Comparison of ENCODE assay signal across 8 mouse cellular contexts in the genomic region with DNA sequence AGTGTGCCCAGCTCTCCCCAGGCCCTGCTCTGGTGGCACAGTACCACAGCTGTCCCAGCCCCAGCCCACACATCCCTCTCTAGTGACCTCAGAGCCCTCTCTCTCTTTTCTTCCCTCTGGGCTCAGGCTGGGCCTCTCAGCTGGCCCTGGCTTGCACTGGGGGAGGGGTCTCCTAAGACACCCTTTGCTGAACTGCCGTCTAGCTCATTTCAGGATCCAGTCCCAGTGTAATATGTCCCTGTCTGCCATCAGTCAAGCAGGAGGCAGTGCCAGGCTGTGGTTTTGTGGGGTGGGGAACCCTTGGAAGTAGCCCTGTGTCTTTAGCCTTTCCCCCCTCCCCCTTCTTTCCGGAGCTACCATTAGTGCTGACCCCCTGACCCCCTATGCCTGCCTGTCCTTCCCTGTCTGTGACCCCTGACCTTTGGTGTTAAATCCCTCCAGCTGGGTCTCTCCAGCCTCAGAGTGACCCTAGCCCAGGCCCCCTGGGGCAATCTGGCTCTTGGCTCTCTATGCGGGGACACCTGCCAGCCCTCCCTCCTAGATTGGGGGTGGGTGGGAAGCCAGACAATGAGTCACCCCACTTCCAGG. TPM values are rescaled to one million over a fixed set of nuclear protein-coding genes. Genes with fewer than 3 reads are reported as not detected.
DNase-seq lines count a peak whose midpoint lies in the region; ATAC-seq and TF ChIP-seq lines count a peak whose summit lies in the region.

No protein-coding gene starts in this region.

- no peaks in the 10 kb centered on the region for H3K79me2 ChIP-seq in heart, adult 2 months (replicated peaks; ENCODE audit: control insufficient read depth, insufficient read depth, low read length)

- TF ChIP-seq EP300 in heart, adult 2 months (IDR thresholded peaks at IDR 0.05; ENCODE audit: insufficient read depth, low read depth, low read length), result no peak

- H3K9me3 ChIP-seq in hindbrain, embryonic 16.5 days (ENCODE audit: control insufficient read depth, low read length), result no peaks in the 10 kb centered on the region
- H3K9me3 ChIP-seq in midbrain, embryonic 15.5 days, result no peaks in the 10 kb centered on the region

- H3K27me3 ChIP-seq in heart, adult 2 months (ENCODE audit: control insufficient read depth, insufficient read depth, low read length), result no peaks in the 10 kb centered on the region
- no peaks in the 10 kb centered on the region for H3K27me3 ChIP-seq in hindbrain, embryonic 16.5 days (replicated peaks; ENCODE audit: control insufficient read depth, insufficient read depth, low read length)
- no peaks in the 10 kb centered on the region for H3K27me3 ChIP-seq in midbrain, embryonic 15.5 days (replicated peaks)

- WGBS in heart, adult 2 months, result 50% methylated on average over 3 of the region's 3 CpGs
- 11% methylated on average over 3 of the region's 3 CpGs for WGBS in hindbrain, embryonic 16.5 days
- 9% methylated on average over 3 of the region's 3 CpGs for WGBS in midbrain, embryonic 15.5 days

- peak overlapping the region; percentile 88 for H3K9ac ChIP-seq in heart, adult 2 months (ENCODE audit: low read depth, low read length)
- H3K9ac ChIP-seq in hindbrain, embryonic 16.5 days (ENCODE audit: low read depth, low read length), result peak overlapping the region; percentile 96
- H3K9ac ChIP-seq in midbrain, embryonic 15.5 days, result peak overlapping the region; percentile 88

- intact Hi-C loops in heart, adult 2 months (cut with DNase I), result no loop called here

- no peaks in the 10 kb centered on the region; the same call in 1 of the 2 replicates for H3K36me3 ChIP-seq in heart, adult 2 months (ENCODE audit: control insufficient read depth, insufficient read depth, low read length)
- no peaks in the 10 kb centered on the region for H3K36me3 ChIP-seq in hindbrain, embryonic 16.5 days (ENCODE audit: control insufficient read depth, insufficient read depth, low read length)
- H3K36me3 ChIP-seq in midbrain, embryonic 15.5 days (replicated peaks), result no peaks in the 10 kb centered on the region

- peak overlapping the region; percentile 84 for H3K27ac ChIP-seq in heart, adult 2 months
- H3K27ac ChIP-seq in hindbrain, embryonic 16.5 days (ENCODE audit: low read depth, low read length), result peak overlapping the region; percentile 68
- H3K27ac ChIP-seq in midbrain, embryonic 15.5 days, result peak overlapping the region; percentile 93

- peak overlapping the region; percentile 94 for H3K4me2 ChIP-seq in hindbrain, embryonic 16.5 days (ENCODE audit: low read length)
- H3K4me2 ChIP-seq in midbrain, embryonic 15.5 days, result peak overlapping the region; percentile 91

- peak; percentile 5; the same call in 1 of the 2 replicates for ATAC-seq in hindbrain, embryonic 16.5 days
- ATAC-seq in midbrain, embryonic 15.5 days (replicated peaks), result no peak
- ATAC-seq in CD4-positive, CD25-positive, alpha-beta regulatory T cell, adult 4 months, result no peak

- peak overlapping the region; percentile 75; the same call in 1 of the 2 replicates for H3K4me3 ChIP-seq in heart, adult 2 months
- H3K4me3 ChIP-seq in hindbrain, embryonic 16.5 days (ENCODE audit: low read length), result peak overlapping the region; percentile 88
- H3K4me3 ChIP-seq in midbrain, embryonic 15.5 days, result peak overlapping the region; percentile 88

- peak in 1 of 2 experiments; percentile 41 for DNase-seq in heart, adult 2 months
- DNase-seq in heart, adult 8-10 months (ENCODE audit: low spot score), result no peak
- DNase-seq in embryo, embryonic 10 days (ENCODE audit: low spot score), result peak; percentile 91
- DNase-seq in right cerebral cortex, postnatal 4 days, result no peak
- no peak for DNase-seq in natural killer cell, adult 2 months (ENCODE audit: low spot score in 2 of 2)

- TF ChIP-seq POLR2A in heart, adult 2 months (IDR thresholded peaks at IDR 0.05; ENCODE audit: insufficient read depth, low read depth, low read length), result no peak

- H3K4me1 ChIP-seq in heart, adult 2 months (ENCODE audit: control insufficient read depth, insufficient read depth, low read length), result peaks cover 2% of the 10 kb centered on the region
- peaks cover 58% of the 10 kb centered on the region for H3K4me1 ChIP-seq in hindbrain, embryonic 16.5 days (ENCODE audit: control insufficient read depth, insufficient read depth, low read depth, low read length)
- H3K4me1 ChIP-seq in midbrain, embryonic 15.5 days, result peaks cover 70% of the 10 kb centered on the region

- no peak for TF ChIP-seq CTCF in heart, adult 2 months (IDR thresholded peaks at IDR 0.05)

RNA-seq across cellular contexts. Expression of a gene that starts 1.7 kb away (rescaled TPM):
- total RNA-seq in heart, adult 2 months (2021), result 10 to 100 TPM; 10.0 to 11.1 TPM
- 17.3 and 23.8 TPM in 2 replicates for polyA plus RNA-seq in heart, adult 2 months (2012; rRNA removed)
- total RNA-seq in heart, adult 8-10 months (2022), result 10 to 100 TPM in 2 of 4 experiments, 1 to 10 TPM in 2; 7.3 to 13.5 (median 9.5) TPM
- polyA plus RNA-seq in hindbrain, embryonic 16.5 days (2015; fragmentation: Nextera tagmentation; extraction: Ambion mirVana), result 13.0 and 14.2 TPM in 2 replicates
- polyA plus RNA-seq in midbrain, embryonic 15.5 days (2015; fragmentation: Nextera tagmentation; extraction: Ambion mirVana), result 12.3 and 17.3 TPM in 2 replicates
- under 1 TPM in 1 of 2 experiments, not detected in 1; 0.73 TPM for polyA plus RNA-seq in CD4-positive, CD25-positive, alpha-beta regulatory T cell, adult 4 months (2017; shearing (Covaris generic))

RNA-seq across cellular contexts. Expression of a gene that starts 28.6 kb away (rescaled TPM):
- 100 to 1,000 TPM; 119 to 165 TPM for total RNA-seq in heart, adult 2 months (2021)
- 36.3 and 39.4 TPM in 2 replicates for polyA plus RNA-seq in heart, adult 2 months (2012; rRNA removed)
- total RNA-seq in heart, adult 8-10 months (2022), result 100 to 1,000 TPM; 145 to 188 (median 160) TPM
- 139 and 150 TPM in 2 replicates for polyA plus RNA-seq in hindbrain, embryonic 16.5 days (2015; fragmentation: Nextera tagmentation; extraction: Ambion mirVana)
- 139 and 154 TPM in 2 replicates for polyA plus RNA-seq in midbrain, embryonic 15.5 days (2015; fragmentation: Nextera tagmentation; extraction: Ambion mirVana)
- polyA plus RNA-seq in CD4-positive, CD25-positive, alpha-beta regulatory T cell, adult 4 months (2017; shearing (Covaris generic)), result 10 to 100 TPM; 35.7 TPM

RNA-seq across cellular contexts. Expression of a gene that starts 36.6 kb away (rescaled TPM):
- 1 to 10 TPM; 3.2 to 3.4 TPM for total RNA-seq in heart, adult 2 months (2021)
- polyA plus RNA-seq in heart, adult 2 months (2012; rRNA removed), result 2.4 and 2.9 TPM in 2 replicates
- 1 to 10 TPM; 2.8 to 6.2 (median 3.6) TPM for total RNA-seq in heart, adult 8-10 months (2022)
- polyA plus RNA-seq in hindbrain, embryonic 16.5 days (2015; fragmentation: Nextera tagmentation; extraction: Ambion mirVana), result 8.5 and 10.6 TPM in 2 replicates
- polyA plus RNA-seq in midbrain, embryonic 15.5 days (2015; fragmentation: Nextera tagmentation; extraction: Ambion mirVana), result 8.1 and 8.4 TPM in 2 replicates
- 1 to 10 TPM; 6.5 to 7.3 TPM for polyA plus RNA-seq in CD4-positive, CD25-positive, alpha-beta regulatory T cell, adult 4 months (2017; shearing (Covaris generic))

RNA-seq across cellular contexts. Expression of a gene that starts 43.5 kb away (rescaled TPM):
- total RNA-seq in heart, adult 2 months (2021), result 10 to 100 TPM in 1 of 2 experiments, 1 to 10 TPM in 1; 9.2 to 10.5 TPM
- 23.9 and 24.2 TPM in 2 replicates for polyA plus RNA-seq in heart, adult 2 months (2012; rRNA removed)
- total RNA-seq in heart, adult 8-10 months (2022), result 1 to 10 TPM; 6.9 to 9.3 (median 8.1) TPM
- 6.0 and 7.0 TPM in 2 replicates for polyA plus RNA-seq in hindbrain, embryonic 16.5 days (2015; fragmentation: Nextera tagmentation; extraction: Ambion mirVana)
- polyA plus RNA-seq in midbrain, embryonic 15.5 days (2015; fragmentation: Nextera tagmentation; extraction: Ambion mirVana), result 5.2 and 5.8 TPM in 2 replicates
- polyA plus RNA-seq in CD4-positive, CD25-positive, alpha-beta regulatory T cell, adult 4 months (2017; shearing (Covaris generic)), result 1 to 10 TPM; 2.2 to 2.9 TPM

RNA-seq across cellular contexts. Expression of a gene that starts 43.6 kb away (rescaled TPM):
- 100 to 1,000 TPM; 138 to 150 TPM for total RNA-seq in heart, adult 2 months (2021)
- 80.8 and 104 TPM in 2 replicates for polyA plus RNA-seq in heart, adult 2 months (2012; rRNA removed)
- 100 to 1,000 TPM; 146 to 154 (median 153) TPM for total RNA-seq in heart, adult 8-10 months (2022)
- 70.6 and 71.9 TPM in 2 replicates for polyA plus RNA-seq in hindbrain, embryonic 16.5 days (2015; fragmentation: Nextera tagmentation; extraction: Ambion mirVana)
- polyA plus RNA-seq in midbrain, embryonic 15.5 days (2015; fragmentation: Nextera tagmentation; extraction: Ambion mirVana), result 62.1 and 65.5 TPM in 2 replicates
- polyA plus RNA-seq in CD4-positive, CD25-positive, alpha-beta regulatory T cell, adult 4 months (2017; shearing (Covaris generic)), result 10 to 100 TPM; 24.4 to 29.0 TPM
